Mouse (Mus musculus): ENCODE results near the gene Copz1. TPM values are rescaled to one million over a fixed set of nuclear protein-coding genes. Genes with fewer than 3 reads are reported as not detected.
A peak's percentile ranks its signal among the peaks of the same experiment; 100 is the strongest.

Copz1 gene
- polyA plus RNA-seq, 1 experiment from 2014 or later, result 155 TPM

- Histone ChIP-seq H3K9me3 (replicated peaks; ENCODE audit: control insufficient read depth, low read length) (no peaks in the 10 kb centered on the region), H3K36me3 (ENCODE audit: control insufficient read depth, insufficient read depth) (peaks cover 25% of the 10 kb centered on the region), H3K4me2 (ENCODE audit: low read depth, low read length) (no peak overlapping the region), H3K27ac (ENCODE audit: low read length) (0 out of 2 replicates have a peak overlapping the region, but pooled peaks have one; percentile 12), H3K9ac (ENCODE audit: low read length) (no peak overlapping the region), H3K27me3 (ENCODE audit: control insufficient read depth, insufficient read depth, low read length) (peaks cover 32% of the 10 kb centered on the region), H3K4me3 (ENCODE audit: low read length) (no peak overlapping the region), H3K4me1 (ENCODE audit: control insufficient read depth, insufficient read depth, low read length) (peaks cover 19% of the 10 kb centered on the region)
- no peak for ATAC-seq (replicated peaks; ENCODE audit: extremely low read depth, insufficient read depth, low FRiP score)
- WGBS, result 18% methylated on average over 4 of the region's 4 CpGs
Observed at GRCm38 (mm10) chr15:103342415-103342814, 69.9 kb downstream of the Copz1 start.

GRCm38 (mm10) chr15:103343008-103343407, 70.5 kb downstream of the Copz1 start:
- peaks cover 30% of the 10 kb centered on the region for H3K27me3 ChIP-seq (ENCODE audit: control insufficient read depth, insufficient read depth, low read length)
- H3K36me3 ChIP-seq (ENCODE audit: control insufficient read depth, insufficient read depth), result peaks cover 31% of the 10 kb centered on the region
- H3K4me1 ChIP-seq (ENCODE audit: control insufficient read depth, insufficient read depth, low read length), result peaks cover 19% of the 10 kb centered on the region
- 0 out of 2 replicates have a peak overlapping the region, but pooled peaks have one; percentile 12 for H3K27ac ChIP-seq (ENCODE audit: low read length)
- no peak overlapping the region for H3K4me2 ChIP-seq (ENCODE audit: low read depth, low read length)
- WGBS, result 66% methylated on average over 2 of the region's 3 CpGs
- no peak for ATAC-seq (replicated peaks; ENCODE audit: extremely low read depth, insufficient read depth, low FRiP score)
- H3K9ac ChIP-seq (ENCODE audit: low read length), result no peak overlapping the region
- no peak overlapping the region for H3K4me3 ChIP-seq (ENCODE audit: low read length)
- no peaks in the 10 kb centered on the region for H3K9me3 ChIP-seq (replicated peaks; ENCODE audit: control insufficient read depth, low read length)

GRCm38 (mm10) chr15:103343556-103343955, 71.0 kb downstream of the Copz1 start:
- peaks cover 35% of the 10 kb centered on the region for H3K36me3 ChIP-seq (ENCODE audit: control insufficient read depth, insufficient read depth)

GRCm38 (mm10) chr15:103345789-103346188, 73.3 kb downstream of the Copz1 start:
- H3K4me2 ChIP-seq (ENCODE audit: low read depth, low read length), result no peak overlapping the region
- H3K4me1 ChIP-seq (ENCODE audit: control insufficient read depth, insufficient read depth, low read length), result peaks cover 12% of the 10 kb centered on the region
- H3K9ac ChIP-seq (ENCODE audit: low read length), result no peak overlapping the region
- no peak overlapping the region for H3K4me3 ChIP-seq (ENCODE audit: low read length)
- 86% methylated on average over 6 of the region's 6 CpGs for WGBS
- H3K9me3 ChIP-seq (replicated peaks; ENCODE audit: control insufficient read depth, low read length), result no peaks in the 10 kb centered on the region
- H3K27me3 ChIP-seq (ENCODE audit: control insufficient read depth, insufficient read depth, low read length), result peaks cover 11% of the 10 kb centered on the region
- no peak for ATAC-seq (replicated peaks; ENCODE audit: extremely low read depth, insufficient read depth, low FRiP score)
- no peak overlapping the region for H3K27ac ChIP-seq (ENCODE audit: low read length)
- peaks cover 57% of the 10 kb centered on the region for H3K36me3 ChIP-seq (ENCODE audit: control insufficient read depth, insufficient read depth)

More at GRCm38 (mm10) chr15:103343556-103343955, 71.0 kb downstream of the Copz1 start:
- H3K4me2 ChIP-seq (ENCODE audit: low read depth, low read length), result no peak overlapping the region
- H3K27me3 ChIP-seq (ENCODE audit: control insufficient read depth, insufficient read depth, low read length), result peaks cover 26% of the 10 kb centered on the region
- ATAC-seq (replicated peaks; ENCODE audit: extremely low read depth, insufficient read depth, low FRiP score), result no peak
- no peaks in the 10 kb centered on the region for H3K9me3 ChIP-seq (replicated peaks; ENCODE audit: control insufficient read depth, low read length)
- no peak overlapping the region for H3K27ac ChIP-seq (ENCODE audit: low read length)
- H3K4me1 ChIP-seq (ENCODE audit: control insufficient read depth, insufficient read depth, low read length), result peaks cover 19% of the 10 kb centered on the region
- no peak overlapping the region for H3K4me3 ChIP-seq (ENCODE audit: low read length)
- H3K9ac ChIP-seq (ENCODE audit: low read length), result no peak overlapping the region

- no peak; the same call in 1 of the 2 replicates for ATAC-seq (replicated peaks; ENCODE audit: extremely low read depth, insufficient read depth, low FRiP score)
- H3K9ac ChIP-seq (ENCODE audit: low read length), result no peak overlapping the region
Observed at GRCm38 (mm10) chr15:103347275-103347684, 74.8 kb downstream of the Copz1 start.

More at GRCm38 (mm10) chr15:103347275-103347684, 74.8 kb downstream of the Copz1 start:
- H3K9me3 ChIP-seq (replicated peaks; ENCODE audit: control insufficient read depth, low read length), result no peaks in the 10 kb centered on the region
- no peaks in the 10 kb centered on the region for H3K27me3 ChIP-seq (ENCODE audit: control insufficient read depth, insufficient read depth, low read length)
- no peak overlapping the region for H3K4me3 ChIP-seq (ENCODE audit: low read length)
- WGBS, result 2% methylated on average over 2 of the region's 2 CpGs
- no peak overlapping the region for H3K27ac ChIP-seq (ENCODE audit: low read length)
- no peak overlapping the region for H3K4me2 ChIP-seq (ENCODE audit: low read depth, low read length)
- peaks cover 68% of the 10 kb centered on the region for H3K36me3 ChIP-seq (ENCODE audit: control insufficient read depth, insufficient read depth)
- H3K4me1 ChIP-seq (ENCODE audit: control insufficient read depth, insufficient read depth, low read length), result peaks cover 6% of the 10 kb centered on the region

MicroRNAs encoded within 50 kb of the gene (microRNA counts, 519-probe panel; counts per million panel counts)
- 2,939 counts per million, percentile 75 among the panel's probes with 10 or more counts for microRNA mmu-miR-148b

Small RNA genes within 50 kb of the gene (microRNA-seq; reads per million reads assigned to microRNA genes)
- gene Mir148b, result 158 reads per million, percentile 57 among the genes with 10 or more reads in this experiment

Other genes starting within 250 kb of the Copz1 start
- 14.9 and 17.1 TPM in 2 replicates for gene Smug1, start 105.6 kb upstream of the Copz1 start, polyA plus RNA-seq (2015; fragmentation: Nextera tagmentation; extraction: Ambion mirVana)
- gene Cbx5, start 32.9 kb upstream of the Copz1 start, polyA plus RNA-seq (2015; fragmentation: Nextera tagmentation; extraction: Ambion mirVana), result 70.4 and 81.2 TPM in 2 replicates
- gene Hnrnpa1, start 32.3 kb upstream of the Copz1 start, polyA plus RNA-seq (2015; fragmentation: Nextera tagmentation; extraction: Ambion mirVana), result 344 and 353 TPM in 2 replicates
- gene Nfe2, start 14.3 kb upstream of the Copz1 start, polyA plus RNA-seq (2015; fragmentation: Nextera tagmentation; extraction: Ambion mirVana), result 3.3 and 3.9 TPM in 2 replicates
- gene Gpr84, start 37.9 kb downstream of the Copz1 start, polyA plus RNA-seq (2015; fragmentation: Nextera tagmentation; extraction: Ambion mirVana), result 0.19 TPM in 1 of 2 replicates, not detected in the other
- gene Zfp385a, start 67.4 kb downstream of the Copz1 start, polyA plus RNA-seq (2015; fragmentation: Nextera tagmentation; extraction: Ambion mirVana), result 6.5 and 7.5 TPM in 2 replicates
- 64.0 and 72.7 TPM in 2 replicates for gene Itga5, start 94.0 kb downstream of the Copz1 start, polyA plus RNA-seq (2015; fragmentation: Nextera tagmentation; extraction: Ambion mirVana)
- gene Gtsf1, start 157.8 kb downstream of the Copz1 start, polyA plus RNA-seq (2015; fragmentation: Nextera tagmentation; extraction: Ambion mirVana), result 15.3 and 18.5 TPM in 2 replicates
- not detected in 2 replicates for gene Gtsf2, start 175.8 kb downstream of the Copz1 start, polyA plus RNA-seq (2015; fragmentation: Nextera tagmentation; extraction: Ambion mirVana)
- 3.6 and 7.0 TPM in 2 replicates for gene Nckap1l, start 181.1 kb downstream of the Copz1 start, polyA plus RNA-seq (2015; fragmentation: Nextera tagmentation; extraction: Ambion mirVana)
- gene Pde1b, start 230.3 kb downstream of the Copz1 start, polyA plus RNA-seq (2015; fragmentation: Nextera tagmentation; extraction: Ambion mirVana), result 2.4 and 2.8 TPM in 2 replicates